Mouse (Mus musculus) hindbrain, postnatal 0 days (tissue): Measurements from ENCODE around the gene Sulf2. TPM values are rescaled to one million over a fixed set of nuclear protein-coding genes. Genes with fewer than 3 reads are reported as not detected.

Source experiments
- ATAC-seq: fragments of 200-750 bp; cut with Nextera tagmentation; 2 replicates; pipeline ENCODE4 v1.8.0; 2017; ENCODE audit warnings: mild to moderate bottlenecking, moderate TSS enrichment, moderate library complexity
- DNase-seq: peaks from one replicate; pipeline ENCODE4 v3.0.0-alpha.2; 2015; ENCODE audit warnings: low spot score
- H3K27ac ChIP-seq: fragments of 300-500 bp; sonication (generic); 2 replicates; pipeline ENCODE4 v1.5.1; 2014; ENCODE audit warnings: mild to moderate bottlenecking
- H3K27me3 ChIP-seq: fragments of 300-500 bp; sonication (generic); 2 replicates; pipeline ENCODE4 v1.6.1; 2014; ENCODE audit warnings: low read length, mixed read lengths; ENCODE audit not compliant: insufficient read depth
- H3K36me3 ChIP-seq: fragments of 300-500 bp; sonication (generic); 2 replicates; pipeline ENCODE4 v1.6.1; 2014; ENCODE audit warnings: low read length, mixed read lengths; ENCODE audit not compliant: insufficient read depth
- H3K4me1 ChIP-seq: fragments of 300-500 bp; sonication (generic); 2 replicates; pipeline ENCODE4 v1.6.1; 2014; ENCODE audit warnings: antibody characterized with exemption, low read length, mixed read lengths; ENCODE audit not compliant: insufficient read depth
- H3K4me2 ChIP-seq: fragments of 300-500 bp; sonication (generic); 2 replicates; pipeline ENCODE4 v1.6.1; 2014; ENCODE audit warnings: low read depth, mild to moderate bottlenecking, low read length, moderate library complexity, mixed read lengths
- H3K4me3 ChIP-seq: fragments of 300-500 bp; sonication (generic); 2 replicates; pipeline ENCODE4 v1.5.1; 2014; ENCODE audit warnings: low read length
- H3K9ac ChIP-seq: fragments of 300-500 bp; sonication (generic); replicated peaks from 2 replicates; pipeline ENCODE4 v1.6.1; 2014; ENCODE audit warnings: mild to moderate bottlenecking, low read length, moderate library complexity, mixed read lengths
- H3K9me3 ChIP-seq: fragments of 300-500 bp; sonication (generic); 2 replicates; pipeline ENCODE4 v1.6.1; 2016; ENCODE audit warnings: low read length, mixed read lengths
- CTCF ChIP-seq: IDR thresholded peaks from 2 replicates; pipeline ENCODE4 v1.5.1; 2016; ENCODE audit warnings: antibody characterized with exemption, control low read depth, low read depth
- WGBS: fragments of 180-500 bp; shearing (Covaris S2); extraction: QIAGEN DNeasy Blood & Tissue Kit; methylation state at CpG from one replicate; pipeline ENCODE4 v1.1.7; 2014; 5-methylcytosine and 5-hydroxymethylcytosine counted together
- polyA plus RNA-seq: library from polyadenylated mRNA; unstranded; fragments of >200 nt; fragmentation: Nextera tagmentation; extraction: Ambion mirVana; gene quantifications from 2 replicates; pipeline ENCODE4 v1.2.1, GENCODE M21; 2015
- total RNA-seq: library from RNA; depleted of rRNA; stranded (reverse); fragments of >200 nt; gene quantifications from 2 replicates; pipeline ENCODE4 v1.2.3, GENCODE M21; 2014; rRNA removed

Gene Sulf2
- total RNA-seq (111 and 114 TPM in 2 replicates), polyA plus RNA-seq (71.4 and 81.6 TPM in 2 replicates)

GRCm38 (mm10) chr2:166155454-166155815, at the start of gene Sulf2:
Sulf2 (minus strand) TSS chr2:166155663.
- Histone ChIP-seq H3K9me3 (no peaks in the 10 kb centered on the region), H3K9ac (peak within 1 kb of the TSS; percentile 78), H3K4me1 (peaks cover 17% of the 10 kb centered on the region), H3K27ac (peak within 1 kb of the TSS; percentile 80), H3K4me3 (peak within 1 kb of the TSS; percentile 67), H3K27me3 (peaks cover 10% of the 10 kb centered on the region; the same call in 1 of the 2 replicates), H3K36me3 (no peaks in the 10 kb centered on the region), H3K4me2 (peak within 1 kb of the TSS; percentile 79)
- WGBS, result under 1% methylated on average over 23 of the region's 23 CpGs
- ATAC-seq (peak; percentile 62), DNase-seq (peak; percentile 89)
- peak; percentile 87 for TF ChIP-seq CTCF

- ATAC-seq (no peak), DNase-seq (no peak)
- H3K36me3 ChIP-seq, result no peaks in the 10 kb centered on the region
- no peaks in the 10 kb centered on the region for H3K9me3 ChIP-seq
- no peak overlapping the region for H3K4me2 ChIP-seq
- 91% methylated on average over 13 of the region's 13 CpGs for WGBS
- H3K27me3 ChIP-seq, result peaks cover 8% of the 10 kb centered on the region; the same call in 1 of the 2 replicates
- peaks cover 4% of the 10 kb centered on the region; the same call in 1 of the 2 replicates for H3K4me1 ChIP-seq
- no peak for TF ChIP-seq CTCF
- no peak overlapping the region for H3K9ac ChIP-seq
- no peak overlapping the region for H3K4me3 ChIP-seq
- no peak overlapping the region for H3K27ac ChIP-seq
Observed at GRCm38 (mm10) chr2:166204174-166204573, 48.7 kb upstream of the Sulf2 start.

- TF ChIP-seq CTCF, result no peak
- Histone ChIP-seq H3K4me1 (peaks cover 4% of the 10 kb centered on the region; the same call in 1 of the 2 replicates), H3K36me3 (no peaks in the 10 kb centered on the region), H3K27me3 (peaks cover 8% of the 10 kb centered on the region; the same call in 1 of the 2 replicates), H3K4me2 (no peak overlapping the region), H3K4me3 (no peak overlapping the region), H3K27ac (no peak overlapping the region), H3K9me3 (no peaks in the 10 kb centered on the region), H3K9ac (no peak overlapping the region)
- 75% methylated on average over 12 of the region's 12 CpGs for WGBS
- DNase-seq (no peak), ATAC-seq (no peak)
Observed at GRCm38 (mm10) chr2:166203647-166204046, 48.2 kb upstream of the Sulf2 start.

GRCm38 (mm10) chr2:166197964-166198363, 42.5 kb upstream of the Sulf2 start:
- peaks cover 8% of the 10 kb centered on the region; the same call in 1 of the 2 replicates for H3K27me3 ChIP-seq
- ATAC-seq, result no peak
- 48% methylated on average over 7 of the region's 7 CpGs for WGBS

GRCm38 (mm10) chr2:166197064-166197463, 41.6 kb upstream of the Sulf2 start:
- H3K9me3 ChIP-seq, result no peaks in the 10 kb centered on the region
- H3K4me3 ChIP-seq, result no peak overlapping the region
- H3K27me3 ChIP-seq, result peaks cover 4% of the 10 kb centered on the region; the same call in 1 of the 2 replicates
- no peaks in the 10 kb centered on the region for H3K4me1 ChIP-seq
- WGBS, result 79% methylated on average over 6 of the region's 6 CpGs
- no peak for TF ChIP-seq CTCF
- H3K9ac ChIP-seq, result no peak overlapping the region
- ATAC-seq, result no peak
- no peak overlapping the region for H3K4me2 ChIP-seq
- H3K36me3 ChIP-seq, result no peaks in the 10 kb centered on the region
- no peak overlapping the region for H3K27ac ChIP-seq
- DNase-seq, result no peak

More at GRCm38 (mm10) chr2:166197964-166198363, 42.5 kb upstream of the Sulf2 start:
- H3K27ac ChIP-seq, result no peak overlapping the region
- H3K4me1 ChIP-seq, result no peaks in the 10 kb centered on the region
- H3K9me3 ChIP-seq, result no peaks in the 10 kb centered on the region
- no peak overlapping the region for H3K9ac ChIP-seq
- no peak overlapping the region for H3K4me2 ChIP-seq
- no peak for DNase-seq
- H3K4me3 ChIP-seq, result no peak overlapping the region
- TF ChIP-seq CTCF, result no peak
- H3K36me3 ChIP-seq, result no peaks in the 10 kb centered on the region

GRCm38 (mm10) chr2:166196080-166196786, 40.8 kb upstream of the Sulf2 start:
- no peak for ATAC-seq
- Histone ChIP-seq H3K4me1 (no peaks in the 10 kb centered on the region), H3K9me3 (no peaks in the 10 kb centered on the region), H3K27ac (no peak overlapping the region), H3K4me3 (no peak overlapping the region), H3K4me2 (no peak overlapping the region), H3K36me3 (no peaks in the 10 kb centered on the region), H3K9ac (no peak overlapping the region), H3K27me3 (peaks cover 3% of the 10 kb centered on the region; the same call in 1 of the 2 replicates)
- WGBS, result 71% methylated on average over 13 of the region's 13 CpGs
- TF ChIP-seq CTCF, result no peak
- DNase-seq, result no peak

GRCm38 (mm10) chr2:166195041-166195440, 39.6 kb upstream of the Sulf2 start:
- Histone ChIP-seq H3K36me3 (no peaks in the 10 kb centered on the region), H3K4me2 (no peak overlapping the region), H3K27me3 (no peaks in the 10 kb centered on the region), H3K27ac (no peak overlapping the region), H3K9ac (no peak overlapping the region), H3K9me3 (no peaks in the 10 kb centered on the region), H3K4me1 (no peaks in the 10 kb centered on the region), H3K4me3 (no peak overlapping the region)
- ATAC-seq (no peak), DNase-seq (no peak)
- WGBS, result 84% methylated on average over 6 of the region's 6 CpGs
- no peak for TF ChIP-seq CTCF
